Mouse (Mus musculus) lung, postnatal 0 days (tissue): ENCODE results near the gene Nucb1.

Experiments
- CTCF ChIP-seq: IDR thresholded peaks from 2 replicates; pipeline ENCODE4 v1.5.1; 2016; ENCODE audit warnings: antibody characterized with exemption, mild to moderate bottlenecking
- EP300 ChIP-seq: IDR thresholded peaks from 2 replicates; pipeline ENCODE4 v1.6.1; 2016; ENCODE audit warnings: antibody characterized with exemption, mild to moderate bottlenecking, control low read depth

GRCm38 (mm10) chr7:45476453-45476852 is 33.8 kb downstream of the Nucb1 start:
- TF ChIP-seq CTCF: no peak
- no peak for TF ChIP-seq EP300
